Mouse (Mus musculus): ENCODE measurements around the gene Tecpr1.

GRCm38 (mm10) chr5:144165756-144166155, 57.7 kb downstream of the Tecpr1 start:
- no peak for TF ChIP-seq GATA2 (IDR thresholded peaks at IDR 0.05; ENCODE audit: borderline replicate concordance, low read depth, low read length)
- no peak for TF ChIP-seq CTCF (IDR thresholded peaks at IDR 0.05; ENCODE audit: low read depth, low read length)
- TF ChIP-seq POLR2AphosphoS5 (IDR thresholded peaks at IDR 0.05; ENCODE audit: insufficient replicate concordance, low read depth, low read length): no peak
- TF ChIP-seq TAL1 (conservative IDR thresholded peaks at IDR 0.05; ENCODE audit: low read depth, low read length): no peak
- TF ChIP-seq GATA1 (IDR thresholded peaks at IDR 0.05; ENCODE audit: borderline replicate concordance, low read length): no peak
